Mouse (Mus musculus) monocyte, adult 5-6 weeks (primary cell): Measurements from ENCODE around the gene 1700007K13Rik. TPM values are rescaled to one million over a fixed set of nuclear protein-coding genes. Genes with fewer than 3 reads are reported as not detected.

Experiments used
- ATAC-seq: fragments of 153-309, 156-312 bp; replicated peaks from 2 replicates; pipeline ENCODE4 v1.8.0; 2017; ENCODE audit warnings: mild to moderate bottlenecking; ENCODE audit not compliant: low TSS enrichment, insufficient number of reproducible peaks, severe bottlenecking, poor library complexity, low FRiP score
- total RNA-seq: library from RNA; stranded (forward); fragments of 200-1000, 200-491, 200-594 nt; gene quantifications from 3 replicates; pipeline ENCODE4 v1.2.3, GENCODE M21; 2017

1700007K13Rik gene
- total RNA-seq, 1 experiment from 2014 or later: not detected

DNA sequence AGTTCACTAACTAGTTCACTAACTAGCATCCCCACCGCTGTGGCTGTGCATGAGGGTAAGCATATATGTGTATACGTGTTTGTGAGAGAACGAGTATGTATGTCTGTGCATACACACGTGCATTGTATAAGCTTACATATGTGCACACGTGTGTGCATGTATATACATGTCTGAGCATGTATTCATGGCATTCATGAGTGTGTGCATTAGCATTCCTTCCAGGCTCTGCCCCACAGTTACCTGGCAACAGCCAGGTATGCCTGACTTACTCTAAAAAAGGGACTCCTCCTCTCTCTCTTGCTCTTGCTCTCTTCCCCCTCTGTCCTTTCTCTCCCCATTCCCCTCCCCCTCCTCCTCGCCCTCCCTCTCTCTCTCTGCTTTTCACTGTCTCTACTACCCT is 38.9 kb downstream of the 1700007K13Rik start:
- ATAC-seq: no peak

DNA sequence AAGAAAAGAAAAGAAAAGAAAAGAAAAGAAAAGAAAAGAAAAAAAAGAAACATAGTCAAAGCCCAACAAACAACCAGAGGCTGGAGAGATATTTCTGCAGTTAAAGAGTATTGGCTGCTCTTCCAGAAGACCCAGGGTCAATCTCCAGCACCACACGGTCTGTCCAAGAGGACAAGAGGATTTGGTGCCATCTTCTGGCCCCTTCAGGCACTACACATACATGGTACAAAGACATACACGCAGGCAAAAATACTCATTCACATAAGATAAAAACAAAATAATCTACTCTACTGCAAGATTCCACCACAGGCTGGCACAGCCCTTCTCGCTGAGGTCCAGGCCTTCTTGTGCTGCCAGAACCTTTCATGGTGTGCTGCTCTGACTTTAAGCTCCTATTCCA is 43.0 kb downstream of the 1700007K13Rik start:
- 0 out of 2 replicates have a peak, but pooled peaks have one; percentile 58 for ATAC-seq

DNA sequence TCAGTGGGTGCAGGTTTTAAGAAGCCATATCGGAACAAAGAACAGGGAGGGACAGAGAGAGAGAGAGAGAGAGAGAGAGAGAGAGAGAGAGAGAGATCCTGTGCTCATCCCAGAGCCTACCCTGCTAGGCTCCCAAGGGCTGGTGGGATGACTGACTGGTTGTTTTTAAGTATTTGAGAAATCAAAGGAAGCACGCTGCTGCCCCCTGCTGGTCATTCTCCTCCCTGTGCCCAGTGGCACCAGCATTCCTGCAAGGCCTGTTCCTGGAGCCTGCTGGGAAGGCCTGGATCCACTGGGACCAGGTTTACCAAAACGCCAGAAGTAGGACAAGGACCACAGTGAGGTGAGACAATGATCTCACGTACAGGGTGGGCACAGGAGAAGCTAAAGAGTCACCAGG is 46.2 kb downstream of the 1700007K13Rik start:
- no peak for ATAC-seq

DNA sequence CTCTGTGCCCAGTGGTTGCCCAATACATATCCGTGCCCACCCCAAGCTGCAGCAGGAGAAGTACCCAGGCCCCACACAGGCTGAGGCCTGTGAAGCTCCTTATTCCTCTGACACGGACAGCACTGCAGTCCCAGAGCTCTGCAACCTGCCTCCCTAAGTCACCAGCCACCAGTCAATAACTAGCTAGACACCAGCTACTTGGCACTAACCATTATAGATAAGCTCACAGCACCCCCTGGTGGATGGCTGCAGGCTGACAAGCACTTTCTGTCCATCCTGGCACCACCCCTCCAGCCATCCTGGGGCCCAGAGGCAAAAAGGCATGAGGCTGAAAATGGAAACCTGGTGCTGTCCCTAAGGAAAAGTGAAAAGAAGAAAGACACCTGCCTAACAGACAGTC is 48.1 kb downstream of the 1700007K13Rik start:
- ATAC-seq: peak; percentile 81

DNA sequence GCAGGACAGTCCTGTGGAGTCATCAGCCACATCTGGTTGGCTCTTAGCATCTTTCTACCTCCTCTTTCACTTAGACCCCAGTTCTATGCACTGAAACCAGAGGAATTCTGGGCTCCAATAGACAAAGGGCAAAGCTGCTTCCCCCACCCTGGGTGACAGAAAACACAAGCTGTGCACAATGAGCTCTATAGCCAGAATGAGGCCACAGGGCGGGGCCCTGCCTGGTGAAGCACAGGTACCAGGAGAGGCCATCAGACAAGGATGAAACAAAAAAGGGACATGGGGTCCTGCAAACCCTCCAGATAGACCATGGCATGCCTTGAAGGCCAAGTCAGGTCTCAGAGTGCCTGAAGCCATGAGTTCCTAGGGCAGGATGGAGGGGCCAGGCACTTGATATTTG is 49.6 kb downstream of the 1700007K13Rik start:
- ATAC-seq: no peak

DNA sequence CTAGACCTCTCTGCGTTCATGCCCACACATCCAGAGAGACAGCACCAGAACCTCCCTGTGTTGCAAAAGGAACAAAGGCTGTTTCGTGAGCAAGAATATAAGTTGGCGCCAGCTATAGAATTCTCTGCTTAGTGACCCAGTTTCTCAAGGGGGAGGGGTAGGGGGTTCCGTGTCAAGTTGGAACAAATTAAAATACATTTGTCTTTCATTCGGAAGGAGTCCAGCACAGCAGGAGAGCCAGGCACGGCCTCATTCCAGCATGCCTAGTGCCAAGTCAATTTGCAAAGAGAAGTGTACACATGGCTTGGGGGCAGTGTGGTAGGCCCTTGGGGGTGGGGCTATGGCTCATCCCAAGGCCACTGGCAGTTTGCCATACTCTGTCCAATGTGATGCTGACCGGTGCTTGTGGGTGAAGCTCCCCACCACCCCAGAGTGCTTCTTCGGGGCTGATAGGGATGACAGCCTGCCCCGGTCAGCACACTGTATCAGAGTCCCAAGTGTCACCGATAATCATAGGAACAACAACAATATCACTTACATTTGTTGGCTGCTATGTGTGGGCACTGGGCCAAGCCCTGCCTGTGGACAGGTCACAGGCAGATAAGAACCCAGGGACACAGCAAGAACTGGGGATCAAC is 50.6 kb downstream of the 1700007K13Rik start:
- no peak for ATAC-seq

DNA sequence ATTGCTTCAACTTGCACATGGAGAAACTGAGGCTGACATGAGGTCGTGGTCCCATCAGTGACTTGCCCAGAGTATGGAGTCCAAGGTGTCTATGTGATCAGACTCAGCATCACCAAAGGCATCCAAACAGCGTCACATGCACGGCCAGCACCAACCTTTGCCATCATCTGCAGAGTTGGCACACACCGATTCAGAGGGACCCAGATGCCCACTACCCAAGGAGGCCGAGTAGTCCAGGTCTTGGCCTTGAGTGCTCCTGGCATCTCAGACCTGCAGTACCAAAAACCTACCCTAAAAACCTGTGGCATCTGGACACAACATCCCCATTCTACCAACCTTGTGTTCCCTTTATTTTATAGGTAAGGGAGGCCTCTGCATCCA is 51.4 kb downstream of the 1700007K13Rik start:
- ATAC-seq: no peak

DNA sequence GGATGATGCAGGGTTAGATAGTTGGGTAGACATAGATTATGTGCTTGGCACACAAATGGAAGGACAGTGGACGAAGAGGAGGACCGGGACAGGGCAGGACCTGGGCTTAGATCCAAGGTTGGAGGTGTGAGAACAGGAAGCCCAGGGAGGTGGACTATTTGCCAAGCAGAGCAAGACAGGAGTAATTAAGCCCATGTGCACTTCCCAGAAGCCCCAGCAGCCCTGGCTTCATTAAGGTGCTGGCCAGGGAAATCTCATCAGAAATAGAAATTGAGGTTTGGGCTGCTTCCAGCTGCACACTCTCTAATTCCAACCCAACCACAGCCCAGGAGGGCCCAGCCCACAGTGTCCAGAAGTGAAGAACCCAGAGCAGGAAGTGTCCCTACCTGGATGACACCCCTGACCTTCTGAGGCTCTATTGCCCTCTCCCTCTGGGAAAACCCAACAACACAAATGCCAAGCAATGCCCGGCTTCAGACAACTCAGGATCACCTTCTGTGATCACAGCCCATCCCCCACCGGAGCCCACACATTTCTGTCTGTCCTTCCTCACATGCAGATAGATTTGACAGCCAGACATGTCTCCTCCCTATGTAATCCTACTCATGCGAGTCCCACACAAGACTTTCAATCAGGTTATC is 51.9 kb downstream of the 1700007K13Rik start:
- no peak for ATAC-seq

DNA sequence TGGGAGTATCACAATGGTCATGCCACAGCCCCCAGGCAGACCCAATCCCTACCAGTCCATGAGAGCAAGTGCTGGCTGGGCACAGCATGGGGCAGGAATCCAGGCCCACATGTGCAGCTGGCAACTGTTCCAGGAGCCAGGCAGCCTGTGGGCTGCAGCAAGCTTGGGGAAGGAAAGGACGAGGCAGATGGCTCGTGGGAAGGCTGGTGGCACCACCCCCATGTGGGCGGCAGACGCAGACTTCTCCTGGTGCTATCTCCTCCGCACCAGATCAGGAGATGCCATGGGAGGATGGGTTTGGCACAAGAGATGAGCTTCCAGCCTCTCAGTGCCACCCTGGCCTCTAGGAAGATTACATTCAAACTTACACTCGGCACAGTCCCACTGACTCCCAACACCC is 53.2 kb downstream of the 1700007K13Rik start:
- ATAC-seq: no peak

Other genes starting within 250 kb of the 1700007K13Rik start
- gene Ppp1r26, start 19.5 kb downstream of the 1700007K13Rik start, total RNA-seq: 0.10 TPM in 1 of 3 replicates, not detected in the others
- gene Mrps2, start 1.7 kb upstream of the 1700007K13Rik start, total RNA-seq: 6.6 to 12.3 TPM (median 7.7 TPM) in 3 replicates
- gene Gbgt1, start 30.6 kb upstream of the 1700007K13Rik start, total RNA-seq: 0.76 to 1.8 TPM in 2 of 3 replicates, not detected in the other
- not detected in 3 replicates for gene Gm10134, start 39.8 kb upstream of the 1700007K13Rik start, total RNA-seq
- 3.5 to 14.6 TPM (median 9.2 TPM) in 3 replicates for gene Ralgds, start 46.8 kb upstream of the 1700007K13Rik start, total RNA-seq
- gene Cel, start 97.1 kb upstream of the 1700007K13Rik start, total RNA-seq: not detected in 3 replicates
- gene Gtf3c5, start 117.4 kb upstream of the 1700007K13Rik start, total RNA-seq: 5.6 to 17.7 TPM (median 9.1 TPM) in 3 replicates
- gene Gfi1b, start 155.7 kb upstream of the 1700007K13Rik start, total RNA-seq: 1.6 to 8.2 TPM (median 4.6 TPM) in 3 replicates
- gene Tsc1, start 174.9 kb upstream of the 1700007K13Rik start, total RNA-seq: 14.2 to 29.8 TPM (median 24.7 TPM) in 3 replicates
- 1.3 to 10.1 TPM (median 3.3 TPM) in 3 replicates for gene Spaca9, start 233.4 kb upstream of the 1700007K13Rik start, total RNA-seq
- 0.39 to 1.6 TPM in 2 of 3 replicates, not detected in the other for gene Ak8, start 233.8 kb upstream of the 1700007K13Rik start, total RNA-seq